Mouse (Mus musculus): ENCODE results near the gene Lrrc17. TPM values are rescaled to one million over a fixed set of nuclear protein-coding genes. Genes with fewer than 3 reads are reported as not detected.

The Lrrc17 gene
- polyA plus RNA-seq, 2 experiments: 0.85 to 0.93 TPM

DNA sequence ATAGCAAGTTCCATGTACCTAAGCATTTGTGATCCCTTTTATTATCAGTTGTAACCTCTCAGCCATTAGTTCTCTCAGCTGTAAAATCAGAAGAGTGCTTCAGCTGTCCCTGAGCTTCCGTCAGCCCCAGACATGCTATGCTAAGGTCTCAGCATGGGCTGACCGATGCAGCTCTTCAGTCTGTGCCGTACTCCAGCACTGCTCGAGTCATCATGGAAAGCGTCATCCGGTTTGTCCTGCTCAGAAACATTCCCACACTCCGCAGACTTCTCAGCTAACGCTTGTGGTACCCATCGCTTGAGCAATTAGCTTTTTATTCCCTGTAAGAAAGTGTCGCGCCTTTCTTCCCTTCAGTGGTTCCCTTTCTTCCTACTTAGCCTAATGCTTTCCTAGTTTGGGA lies 44.4 kb upstream of the Lrrc17 start:
- no peak overlapping the region for H3K9ac ChIP-seq (replicated peaks)
- no peaks in the 10 kb centered on the region for H3K27me3 ChIP-seq (ENCODE audit: control insufficient read depth, insufficient read depth, low read length)

DNA sequence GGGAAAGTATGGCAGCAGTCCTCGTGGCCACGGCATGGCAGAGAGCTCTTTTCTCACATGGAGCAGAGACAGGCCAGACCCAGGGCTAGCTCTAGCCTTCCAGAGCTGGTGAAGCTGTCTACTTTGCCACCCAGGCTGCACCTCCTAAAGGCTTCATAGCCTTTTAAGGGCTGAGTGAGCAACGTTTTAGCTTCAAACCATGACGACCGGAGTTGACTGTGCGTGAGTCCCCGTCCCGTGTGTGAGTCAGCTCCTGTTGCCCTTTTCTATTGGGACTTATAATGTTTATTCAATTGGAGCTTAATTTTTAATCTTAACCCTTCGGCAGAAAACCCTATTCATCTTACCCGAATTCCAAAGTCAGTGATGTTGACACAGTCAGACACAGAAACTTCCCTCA lies 43.2 kb upstream of the Lrrc17 start:
- TF ChIP-seq CTCF (IDR thresholded peaks at IDR 0.05; ENCODE audit: low read depth) (no peak), EP300 (IDR thresholded peaks at IDR 0.05; ENCODE audit: low read depth) (no peak)
- Histone ChIP-seq H3K27me3 (ENCODE audit: control insufficient read depth, insufficient read depth, low read length) (no peaks in the 10 kb centered on the region), H3K36me3 (replicated peaks; ENCODE audit: control insufficient read depth, insufficient read depth, low read depth) (no peaks in the 10 kb centered on the region), H3K9ac (replicated peaks) (no peak overlapping the region), H3K4me2 (ENCODE audit: low read depth) (no peak overlapping the region), H3K4me3 (ENCODE audit: insufficient read depth in 1 of 2, low read depth in 2 of 2, low read length in 2 of 2) (no peak overlapping the region), H3K4me1 (replicated peaks; ENCODE audit: control insufficient read depth in 2 of 2, insufficient read depth in 2 of 2, low read length in 1 of 2) (no peaks in the 10 kb centered on the region), H3K9me3 (ENCODE audit: control insufficient read depth, low read length) (no peaks in the 10 kb centered on the region), H3K27ac (no peak overlapping the region)
- ATAC-seq (ENCODE audit: insufficient read depth) (no peak), DNase-seq (ENCODE audit: low read depth in 3 of 3, low spot score in 3 of 3) (no peak)
- 72% methylated on average over 10 of the region's 10 CpGs for WGBS (ENCODE audit: insufficient replicate concordance)

More for the DNA sequence above, 44.4 kb upstream of the Lrrc17 start:
- DNase-seq (ENCODE audit: low read depth in 3 of 3, low spot score in 3 of 3) (no peak), ATAC-seq (ENCODE audit: insufficient read depth) (no peak)
- WGBS (ENCODE audit: insufficient replicate concordance): 75% methylated on average over 11 of the region's 11 CpGs
- Histone ChIP-seq H3K4me1 (replicated peaks; ENCODE audit: control insufficient read depth in 2 of 2, insufficient read depth in 2 of 2, low read length in 1 of 2) (no peaks in the 10 kb centered on the region), H3K4me2 (ENCODE audit: low read depth) (no peak overlapping the region), H3K27ac (no peak overlapping the region), H3K36me3 (replicated peaks; ENCODE audit: control insufficient read depth, insufficient read depth, low read depth) (no peaks in the 10 kb centered on the region), H3K9me3 (ENCODE audit: control insufficient read depth, low read length) (no peaks in the 10 kb centered on the region), H3K4me3 (ENCODE audit: insufficient read depth in 1 of 2, low read depth in 2 of 2, low read length in 2 of 2) (no peak overlapping the region)
- TF ChIP-seq EP300 (IDR thresholded peaks at IDR 0.05; ENCODE audit: low read depth) (no peak), CTCF (IDR thresholded peaks at IDR 0.05; ENCODE audit: low read depth) (no peak)

DNA sequence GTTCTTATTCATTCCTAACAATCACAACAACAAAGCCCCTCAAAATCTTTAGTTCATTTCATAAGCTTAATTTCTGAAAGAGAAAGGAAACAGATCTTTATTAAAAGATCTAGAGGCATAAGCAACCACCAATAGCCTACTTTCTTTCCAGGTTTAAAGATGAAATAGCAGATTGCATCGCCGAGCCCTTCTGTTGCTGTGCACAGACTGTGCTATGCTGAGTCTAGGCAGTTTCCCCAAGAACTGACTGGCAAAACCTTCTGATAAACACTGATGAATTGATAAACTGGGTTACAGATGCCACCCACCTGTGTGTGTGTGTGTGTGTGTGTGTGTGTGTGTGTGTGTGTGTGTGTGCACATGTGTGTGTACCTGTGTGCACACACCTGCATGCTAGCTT lies 42.4 kb upstream of the Lrrc17 start:
- H3K4me3 ChIP-seq (ENCODE audit: insufficient read depth in 1 of 2, low read depth in 2 of 2, low read length in 2 of 2): no peak overlapping the region
- DNase-seq (ENCODE audit: low read depth in 3 of 3, low spot score in 3 of 3) (no peak), ATAC-seq (ENCODE audit: insufficient read depth) (no peak)
- H3K9ac ChIP-seq (replicated peaks): no peak overlapping the region
- 78% methylated on average over 2 of the region's 2 CpGs for WGBS (ENCODE audit: insufficient replicate concordance)
- no peaks in the 10 kb centered on the region for H3K27me3 ChIP-seq (ENCODE audit: control insufficient read depth, insufficient read depth, low read length)
- no peak for TF ChIP-seq EP300 (IDR thresholded peaks at IDR 0.05; ENCODE audit: low read depth)
- no peak for TF ChIP-seq CTCF (IDR thresholded peaks at IDR 0.05; ENCODE audit: low read depth)
- no peaks in the 10 kb centered on the region for H3K4me1 ChIP-seq (replicated peaks; ENCODE audit: control insufficient read depth in 2 of 2, insufficient read depth in 2 of 2, low read length in 1 of 2)
- no peak overlapping the region for H3K4me2 ChIP-seq (ENCODE audit: low read depth)
- H3K9me3 ChIP-seq (ENCODE audit: control insufficient read depth, low read length): no peaks in the 10 kb centered on the region
- no peak overlapping the region for H3K27ac ChIP-seq
- H3K36me3 ChIP-seq (replicated peaks; ENCODE audit: control insufficient read depth, insufficient read depth, low read depth): no peaks in the 10 kb centered on the region

DNA sequence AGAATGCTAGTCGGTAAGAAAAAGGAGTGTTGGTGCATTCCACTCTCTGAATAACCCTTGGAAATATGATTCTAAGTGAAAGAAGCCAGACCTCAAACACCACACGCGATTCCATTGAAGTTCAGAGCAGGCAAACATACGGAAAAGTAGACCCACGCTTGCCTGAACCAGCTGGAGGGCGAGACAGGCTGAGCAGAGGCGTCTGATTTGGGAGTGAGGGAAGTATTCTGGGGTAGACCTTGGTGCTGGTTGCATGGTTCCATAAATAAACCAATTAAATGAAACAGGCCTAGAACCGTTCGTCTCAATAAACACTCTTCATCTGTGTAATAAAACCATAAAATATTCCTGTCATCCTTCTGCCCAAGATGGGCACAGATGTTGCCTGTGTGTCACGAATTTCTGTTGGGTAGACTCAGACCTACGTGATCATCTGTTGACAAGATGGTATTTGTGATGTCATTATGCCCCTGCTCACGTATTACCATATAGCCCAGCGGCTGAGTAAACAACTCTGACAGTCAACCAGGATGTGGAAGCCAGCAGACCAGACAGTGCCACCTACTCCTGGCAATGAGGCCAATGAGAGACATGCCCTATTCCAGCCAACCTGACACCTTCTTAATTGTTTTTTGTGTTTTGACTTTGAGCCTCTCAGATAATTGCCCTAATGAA lies 40.3 kb upstream of the Lrrc17 start:
- Histone ChIP-seq H3K27me3 (ENCODE audit: control insufficient read depth, insufficient read depth, low read length) (no peaks in the 10 kb centered on the region), H3K4me3 (ENCODE audit: insufficient read depth in 1 of 2, low read depth in 2 of 2, low read length in 2 of 2) (no peak overlapping the region), H3K9ac (replicated peaks) (no peak overlapping the region), H3K27ac (no peak overlapping the region), H3K4me1 (replicated peaks; ENCODE audit: control insufficient read depth in 2 of 2, insufficient read depth in 2 of 2, low read length in 1 of 2) (no peaks in the 10 kb centered on the region), H3K4me2 (ENCODE audit: low read depth) (no peak overlapping the region), H3K36me3 (replicated peaks; ENCODE audit: control insufficient read depth, insufficient read depth, low read depth) (no peaks in the 10 kb centered on the region), H3K9me3 (ENCODE audit: control insufficient read depth, low read length) (no peaks in the 10 kb centered on the region)
- 66% methylated on average over 13 of the region's 13 CpGs for WGBS (ENCODE audit: insufficient replicate concordance)
- ATAC-seq (ENCODE audit: insufficient read depth) (no peak), DNase-seq (ENCODE audit: low read depth in 3 of 3, low spot score in 3 of 3) (no peak)
- TF ChIP-seq EP300 (IDR thresholded peaks at IDR 0.05; ENCODE audit: low read depth) (no peak), CTCF (IDR thresholded peaks at IDR 0.05; ENCODE audit: low read depth) (no peak)

DNA sequence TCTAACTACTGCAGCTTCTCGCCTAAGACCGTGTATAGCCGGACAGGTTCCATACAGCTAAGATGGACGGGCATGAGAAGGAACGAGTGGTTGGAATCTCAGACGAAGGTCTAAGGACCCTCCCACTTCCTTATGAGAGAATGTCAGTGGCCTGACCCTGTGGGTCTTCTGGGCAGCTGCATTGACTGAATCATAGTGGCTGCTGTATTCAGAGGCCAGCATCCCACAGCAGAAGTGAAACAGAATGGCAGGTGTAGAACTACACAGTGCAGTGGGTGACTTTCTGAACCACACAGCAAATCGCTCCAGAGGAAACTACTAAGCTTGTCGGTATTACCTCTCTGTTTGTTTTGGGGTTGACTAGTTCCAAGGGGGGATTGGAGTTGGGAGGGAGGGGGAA lies 38.2 kb upstream of the Lrrc17 start:
- Histone ChIP-seq H3K9me3 (ENCODE audit: control insufficient read depth, low read length) (no peaks in the 10 kb centered on the region), H3K27me3 (ENCODE audit: control insufficient read depth, insufficient read depth, low read length) (no peaks in the 10 kb centered on the region), H3K36me3 (replicated peaks; ENCODE audit: control insufficient read depth, insufficient read depth, low read depth) (no peaks in the 10 kb centered on the region), H3K9ac (replicated peaks) (no peak overlapping the region), H3K27ac (no peak overlapping the region), H3K4me3 (ENCODE audit: insufficient read depth in 1 of 2, low read depth in 2 of 2, low read length in 2 of 2) (no peak overlapping the region), H3K4me2 (ENCODE audit: low read depth) (no peak overlapping the region), H3K4me1 (replicated peaks; ENCODE audit: control insufficient read depth in 2 of 2, insufficient read depth in 2 of 2, low read length in 1 of 2) (no peaks in the 10 kb centered on the region)
- ATAC-seq (ENCODE audit: insufficient read depth) (no peak), DNase-seq (ENCODE audit: low read depth in 3 of 3, low spot score in 3 of 3) (no peak)
- TF ChIP-seq EP300 (IDR thresholded peaks at IDR 0.05; ENCODE audit: low read depth) (no peak), CTCF (IDR thresholded peaks at IDR 0.05; ENCODE audit: low read depth) (no peak)
- 68% methylated on average over 8 of the region's 8 CpGs for WGBS (ENCODE audit: insufficient replicate concordance)
